Mouse (Mus musculus): ENCODE data around the gene Icam1. TPM values are rescaled to one million over a fixed set of nuclear protein-coding genes. Genes with fewer than 3 reads are reported as not detected.

Icam1 gene
- polyA plus RNA-seq (2012; rRNA removed): 10.1 and 10.5 TPM in 2 replicates

GRCm38 (mm10) chr9:21015571-21016130 lies at the start of gene Icam1:
Icam1 (plus strand) TSS chr9:21015985.

GRCm38 (mm10) chr9:20976216-20976960 lies 39.4 kb upstream of the Icam1 start, which contains the start of gene S1pr2:
S1pr2 (minus strand) TSS chr9:20976781.

GRCm38 (mm10) chr9:21002627-21003551 lies 12.9 kb upstream of the Icam1 start, which contains the start of gene Mrpl4:
Mrpl4 (plus strand) TSS chr9:21002738.

GRCm38 (mm10) chr9:21029291-21030054 lies 13.7 kb downstream of the Icam1 start, which contains the start of gene Icam4:
Icam4 (plus strand) TSS chr9:21029373.

GRCm38 (mm10) chr9:21031896-21032351 lies 16.1 kb downstream of the Icam1 start, which contains the start of gene Icam5:
Icam5 (plus strand) TSS chr9:21032073.

GRCm38 (mm10) chr9:21067006-21067684 lies 51.4 kb downstream of the Icam1 start, which contains the start of gene Zglp1:
Zglp1 (minus strand) TSS chr9:21067093.

GRCm38 (mm10) chr9:21073044-21073840 lies 57.5 kb downstream of the Icam1 start, which contains the start of the genes Gm49373 and Fdx1l:
Gm49373 (minus strand) TSS chr9:21073096.
Fdx1l (minus strand) TSS chr9:21073614.

Other genes starting within 250 kb of the Icam1 start
- 1.7 and 1.8 TPM in 2 replicates for gene Col5a3, start 200.9 kb upstream of the Icam1 start, polyA plus RNA-seq (2012; rRNA removed)
- not detected in 2 replicates for gene Rdh8, start 197.5 kb upstream of the Icam1 start, polyA plus RNA-seq (2012; rRNA removed)
- gene A230050P20Rik, start 147.3 kb upstream of the Icam1 start, polyA plus RNA-seq (2012; rRNA removed): 39.6 and 46.0 TPM in 2 replicates
- 12.0 and 12.6 TPM in 2 replicates for gene Angptl6, start 136.3 kb upstream of the Icam1 start, polyA plus RNA-seq (2012; rRNA removed)
- gene Ppan, start 127.8 kb upstream of the Icam1 start, polyA plus RNA-seq (2012; rRNA removed): 46.3 and 57.8 TPM in 2 replicates
- gene Eif3g, start 117.4 kb upstream of the Icam1 start, polyA plus RNA-seq (2012; rRNA removed): 76.5 and 83.2 TPM in 2 replicates
- gene Dnmt1, start 56.1 kb upstream of the Icam1 start, polyA plus RNA-seq (2012; rRNA removed): 25.1 and 28.7 TPM in 2 replicates
- gene S1pr2, start 39.2 kb upstream of the Icam1 start, polyA plus RNA-seq (2012; rRNA removed): 1.5 and 1.7 TPM in 2 replicates
- 26.8 and 27.0 TPM in 2 replicates for gene Mrpl4, start 13.2 kb upstream of the Icam1 start, polyA plus RNA-seq (2012; rRNA removed)
- gene Icam4, start 13.4 kb downstream of the Icam1 start, polyA plus RNA-seq (2012; rRNA removed): 20.4 and 20.9 TPM in 2 replicates
- gene Icam5, start 16.1 kb downstream of the Icam1 start, polyA plus RNA-seq (2012; rRNA removed): 0.29 and 0.32 TPM in 2 replicates
- 0.14 TPM in 1 of 2 replicates, not detected in the other for gene Zglp1, start 51.1 kb downstream of the Icam1 start, polyA plus RNA-seq (2012; rRNA removed)
- gene Gm49373, start 57.1 kb downstream of the Icam1 start, polyA plus RNA-seq (2012; rRNA removed): 0.42 TPM in 2 replicates
- 25.0 and 27.6 TPM in 2 replicates for gene Fdx1l, start 57.6 kb downstream of the Icam1 start, polyA plus RNA-seq (2012; rRNA removed)
- gene Gm38431, start 76.0 kb downstream of the Icam1 start, polyA plus RNA-seq (2012; rRNA removed): 1.0 and 1.2 TPM in 2 replicates
- gene Raver1, start 76.0 kb downstream of the Icam1 start, polyA plus RNA-seq (2012; rRNA removed): 14.5 and 16.7 TPM in 2 replicates
- 7.8 and 8.0 TPM in 2 replicates for gene Tyk2, start 115.3 kb downstream of the Icam1 start, polyA plus RNA-seq (2012; rRNA removed)
- 88.6 and 96.9 TPM in 2 replicates for gene Cdc37, start 134.0 kb downstream of the Icam1 start, polyA plus RNA-seq (2012; rRNA removed)
- 1.5 and 1.6 TPM in 2 replicates for gene Pde4a, start 149.7 kb downstream of the Icam1 start, polyA plus RNA-seq (2012; rRNA removed)
- 17.2 and 17.3 TPM in 2 replicates for gene Keap1, start 223.4 kb downstream of the Icam1 start, polyA plus RNA-seq (2012; rRNA removed)
- 0.10 TPM in 2 replicates for gene S1pr5, start 232.5 kb downstream of the Icam1 start, polyA plus RNA-seq (2012; rRNA removed)
- gene Atg4d, start 249.3 kb downstream of the Icam1 start, polyA plus RNA-seq (2012; rRNA removed): 28.1 and 29.4 TPM in 2 replicates

Data from liver, embryonic 18 days (tissue).